In genomic region chr19:56400200-56400599, GRCm38 (mm10) we compare ENCODE assay signal across 10 mouse cellular contexts. TPM values are rescaled to one million over a fixed set of nuclear protein-coding genes. Genes with fewer than 3 reads are reported as not detected.
DNase-seq lines count a peak whose midpoint lies in the region; ATAC-seq and TF ChIP-seq lines count a peak whose summit lies in the region.
"Had no signal": no experiment of that assay in that cellular context is flagged by ENCODE, and none has a peak within 500 bp of the region (broad histone marks: within the 10 kb centered on the region; RNA-seq: fewer than 3 reads in every experiment).

No protein-coding gene starts in this region.

- peaks cover 31% of the 10 kb centered on the region for H3K36me3 ChIP-seq in erythroblast, embryonic 14.5 days (ENCODE audit: control insufficient read depth)
- no peaks in the 10 kb centered on the region for H3K36me3 ChIP-seq in stomach, postnatal 0 days (ENCODE audit: control insufficient read depth, insufficient read depth, low read length)
- H3K36me3 ChIP-seq in hindbrain, embryonic 14.5 days (replicated peaks; ENCODE audit: control insufficient read depth, insufficient read depth), result no peaks in the 10 kb centered on the region
- H3K36me3 ChIP-seq: midbrain, embryonic 12.5 days had no signal

- no peak for TF ChIP-seq CTCF in stomach, postnatal 0 days (IDR thresholded peaks at IDR 0.05; ENCODE audit: low read depth)

- TF ChIP-seq EP300 in stomach, postnatal 0 days (optimal IDR thresholded peaks at IDR 0.05), result no peak

- H3K27ac ChIP-seq in stomach, postnatal 0 days (replicated peaks), result no peak overlapping the region
- H3K27ac ChIP-seq in hindbrain, embryonic 14.5 days, result no peak overlapping the region
- H3K27ac ChIP-seq: embryonic facial prominence, embryonic 13.5 days; midbrain, embryonic 12.5 days had no signal

- H3K9ac ChIP-seq in stomach, postnatal 0 days (ENCODE audit: low read length), result no peak overlapping the region
- no peak overlapping the region for H3K9ac ChIP-seq in hindbrain, embryonic 14.5 days
- H3K9ac ChIP-seq: embryonic facial prominence, embryonic 13.5 days; midbrain, embryonic 12.5 days had no signal

- peaks cover 54% of the 10 kb centered on the region for H3K4me1 ChIP-seq in erythroblast, embryonic 14.5 days (ENCODE audit: control insufficient read depth)
- H3K4me1 ChIP-seq in stomach, postnatal 0 days (replicated peaks; ENCODE audit: control insufficient read depth, insufficient read depth), result peaks cover 8% of the 10 kb centered on the region; the same call in 1 of the 2 replicates
- H3K4me1 ChIP-seq in hindbrain, embryonic 14.5 days (replicated peaks; ENCODE audit: control insufficient read depth, insufficient read depth, low read length), result peaks cover 17% of the 10 kb centered on the region

- WGBS in stomach, postnatal 0 days, result 41% methylated on average over 14 of the region's 14 CpGs
- WGBS in hindbrain, embryonic 14.5 days, result 54% methylated on average over 14 of the region's 14 CpGs

- peak overlapping the region; percentile 30 for H3K4me3 ChIP-seq in erythroblast, embryonic 14.5 days (replicated peaks)
- no peak overlapping the region for H3K4me3 ChIP-seq in stomach, postnatal 0 days (ENCODE audit: low read depth, low read length)
- no peak overlapping the region for H3K4me3 ChIP-seq in hindbrain, embryonic 14.5 days (replicated peaks; ENCODE audit: low read length)
- H3K4me3 ChIP-seq: embryonic facial prominence, embryonic 13.5 days; midbrain, embryonic 12.5 days had no signal

- H3K4me2 ChIP-seq in stomach, postnatal 0 days (replicated peaks; ENCODE audit: low read depth), result no peak overlapping the region
- H3K4me2 ChIP-seq in hindbrain, embryonic 14.5 days (replicated peaks), result no peak overlapping the region
- H3K4me2 ChIP-seq: embryonic facial prominence, embryonic 13.5 days; midbrain, embryonic 12.5 days had no signal

- peaks cover 3% of the 10 kb centered on the region; the same call in 1 of the 2 replicates for H3K27me3 ChIP-seq in erythroblast, embryonic 14.5 days (ENCODE audit: control insufficient read depth)
- no peaks in the 10 kb centered on the region for H3K27me3 ChIP-seq in stomach, postnatal 0 days (ENCODE audit: control insufficient read depth, insufficient read depth, low read length)
- peaks cover 17% of the 10 kb centered on the region for H3K27me3 ChIP-seq in hindbrain, embryonic 14.5 days (ENCODE audit: control insufficient read depth, insufficient read depth, low read length)

- H3K9me3 ChIP-seq in erythroblast, embryonic 14.5 days (ENCODE audit: control insufficient read depth, low read length), result no peaks in the 10 kb centered on the region
- no peaks in the 10 kb centered on the region for H3K9me3 ChIP-seq in stomach, postnatal 0 days (ENCODE audit: control insufficient read depth, low read length)
- no peaks in the 10 kb centered on the region for H3K9me3 ChIP-seq in hindbrain, embryonic 14.5 days (ENCODE audit: control insufficient read depth, low read length)
- H3K9me3 ChIP-seq: embryonic facial prominence, embryonic 13.5 days; midbrain, embryonic 12.5 days had no signal

- peak; percentile 92 to 94 for DNase-seq in B cell, adult 2 months
- DNase-seq in MEL-GATA-1-ER (ENCODE audit: extremely low read depth, low read depth), result peak; percentile 63
- DNase-seq in kidney, adult 8-10 months, result peak; percentile 81 to 88
- peak; percentile 89 to 92 for DNase-seq in lung, postnatal 4 days
- DNase-seq in stomach, postnatal 0 days (ENCODE audit: low spot score), result peak; percentile 94
- no peak for DNase-seq in hindbrain, embryonic 14.5 days (ENCODE audit: low spot score)
- no peak for DNase-seq in cerebellum, adult 8-10 months

- peak; percentile 86 for ATAC-seq in stomach, postnatal 0 days (ENCODE audit: low FRiP score, low TSS enrichment)
- ATAC-seq in hindbrain, embryonic 14.5 days (ENCODE audit: low FRiP score), result no peak

RNA-seq across cellular contexts. Expression of gene Casp7, which starts 3.3 kb away (rescaled TPM):
- polyA plus RNA-seq in erythroblast, embryonic 14.5 days (2012), result 0.47 and 0.57 TPM in 2 replicates
- polyA plus RNA-seq in stomach, postnatal 0 days (2015; fragmentation: Nextera tagmentation; extraction: Ambion mirVana), result 17.9 and 20.8 TPM in 2 replicates
- 18.4 and 18.5 TPM in 2 replicates for polyA plus RNA-seq in hindbrain, embryonic 14.5 days (2014; fragmentation: Nextera tagmentation; extraction: Ambion mirVana)

RNA-seq across cellular contexts. Expression of gene Nrap, which starts 10.4 kb away (rescaled TPM):
- 0.01 TPM in 1 of 2 replicates, not detected in the other for polyA plus RNA-seq in erythroblast, embryonic 14.5 days (2012)
- 0.33 and 0.41 TPM in 2 replicates for polyA plus RNA-seq in stomach, postnatal 0 days (2015; fragmentation: Nextera tagmentation; extraction: Ambion mirVana)
- polyA plus RNA-seq in hindbrain, embryonic 14.5 days (2014; fragmentation: Nextera tagmentation; extraction: Ambion mirVana), result 0.17 and 0.24 TPM in 2 replicates

Comparison
In these comparisons a context has a peak if more than half of its experiments do, and no peak if none do; other contexts are left out.
1. DNase-seq: peak in B cell, adult 2 months (2 of 2), MEL-GATA-1-ER (single experiment), kidney, adult 8-10 months (2 of 2), lung, postnatal 4 days (2 of 2) and stomach, postnatal 0 days (single experiment); none in hindbrain, embryonic 14.5 days (single experiment) and cerebellum, adult 8-10 months (single experiment).
2. RNA of gene Casp7, which starts 3.3 kb away (polyA plus RNA-seq): 18.4 to 18.5 TPM in hindbrain, embryonic 14.5 days and 17.9 to 20.8 TPM in stomach, postnatal 0 days; 0.47 to 0.57 TPM in erythroblast, embryonic 14.5 days; every median in the first group is over 10 times any median in the second.